Mouse (Mus musculus) limb, embryonic 11.5 days (tissue): ENCODE data around the gene Ifrd1. TPM values are rescaled to one million over a fixed set of nuclear protein-coding genes. Genes with fewer than 3 reads are reported as not detected.
"Not testable (repeated sequence)": the region's sequence is repeated elsewhere in the genome, so short reads cannot be mapped to it uniquely, and the experiment has no call there.

Experiments
- ATAC-seq: fragments of 200-750 bp; cut with Nextera tagmentation; 2 replicates; pipeline ENCODE4 v1.8.0; 2017; ENCODE audit warnings: low read depth; ENCODE audit not compliant: insufficient number of reproducible peaks, low FRiP score, low TSS enrichment
- DNase-seq: peaks from one replicate; pipeline ENCODE4 v3.0.0-alpha.2; 2015; ENCODE audit warnings: low spot score
- H3K27ac ChIP-seq: fragments of 300-500 bp; sonication (generic); replicated peaks from 2 replicates; pipeline ENCODE4 v1.5.1; 2014; ENCODE audit warnings: low read depth, mild to moderate bottlenecking, low read length
- H3K27me3 ChIP-seq: fragments of 300-500 bp; sonication (generic); 2 replicates; pipeline ENCODE4 v1.6.1; 2014; ENCODE audit warnings: mild to moderate bottlenecking, low read length, mixed read lengths; ENCODE audit not compliant: control insufficient read depth, insufficient read depth
- H3K36me3 ChIP-seq: fragments of 300-500 bp; sonication (generic); 2 replicates; pipeline ENCODE4 v1.6.1; 2014; ENCODE audit warnings: mild to moderate bottlenecking, low read length, moderate library complexity, mixed read lengths; ENCODE audit not compliant: control insufficient read depth, insufficient read depth
- H3K4me1 ChIP-seq: fragments of 300-500 bp; sonication (generic); 2 replicates; pipeline ENCODE4 v1.6.1; 2014; ENCODE audit warnings: low read length, mixed read lengths; ENCODE audit not compliant: control insufficient read depth, insufficient read depth
- H3K4me2 ChIP-seq: fragments of 300-500 bp; sonication (generic); 2 replicates; pipeline ENCODE4 v1.6.1; 2014; ENCODE audit warnings: low read depth, mild to moderate bottlenecking, moderate library complexity; ENCODE audit not compliant: severe bottlenecking
- H3K4me3 ChIP-seq: fragments of 300-500 bp; sonication (generic); 2 replicates; pipeline ENCODE4 v1.5.1; 2014; ENCODE audit warnings: low read depth, low read length
- H3K9ac ChIP-seq: fragments of 300-500 bp; sonication (generic); 2 replicates; pipeline ENCODE4 v1.6.1; 2014; ENCODE audit warnings: mild to moderate bottlenecking, low read length
- H3K9me3 ChIP-seq: fragments of 300-500 bp; sonication (generic); 2 replicates; pipeline ENCODE4 v1.6.1; 2016; ENCODE audit warnings: low read length; ENCODE audit not compliant: control insufficient read depth
- WGBS: fragments of 180-500 bp; shearing (Covaris S2); extraction: QIAGEN DNeasy Blood & Tissue Kit; methylation state at CpG from one replicate; pipeline ENCODE4 v1.1.7; 2014; 5-methylcytosine and 5-hydroxymethylcytosine counted together
- polyA plus RNA-seq: library from polyadenylated mRNA; unstranded; fragments of >200 nt; fragmentation: Nextera tagmentation; extraction: Ambion mirVana; gene quantifications from 2 replicates; pipeline ENCODE4 v1.2.1, GENCODE M21; 2014

Ifrd1 gene
- polyA plus RNA-seq, 1 experiment from 2014 or later = 135 TPM

- Histone ChIP-seq H3K4me1 (0 out of 2 replicates have a peak, but pooled peaks cover 3% of the 10 kb centered on the region), H3K27ac (no peak overlapping the region), H3K4me2 (no peak overlapping the region), H3K27me3 (no peaks in the 10 kb centered on the region), H3K9me3 (no peaks in the 10 kb centered on the region), H3K4me3 (no peak overlapping the region), H3K9ac (no peak overlapping the region), H3K36me3 (no peaks in the 10 kb centered on the region)
- 89% methylated on average over 4 of the region's 4 CpGs for WGBS
- ATAC-seq (no peak), DNase-seq (no peak)
Observed at GRCm38 (mm10) chr12:40263712-40264111, 15.4 kb upstream of the Ifrd1 start.

- no peak overlapping the region for H3K4me2 ChIP-seq
- no peaks in the 10 kb centered on the region for H3K9me3 ChIP-seq
- H3K27ac ChIP-seq = no peak overlapping the region
- H3K36me3 ChIP-seq = no peaks in the 10 kb centered on the region
- H3K27me3 ChIP-seq = no peaks in the 10 kb centered on the region
- ATAC-seq = no peak
- H3K4me1 ChIP-seq = 0 out of 2 replicates have a peak, but pooled peaks cover 3% of the 10 kb centered on the region
- 92% methylated on average over 6 of the region's 6 CpGs for WGBS
- DNase-seq = no peak
- no peak overlapping the region for H3K4me3 ChIP-seq
- H3K9ac ChIP-seq = no peak overlapping the region
Observed at GRCm38 (mm10) chr12:40263006-40263405, 14.7 kb upstream of the Ifrd1 start.

- no peak overlapping the region for H3K4me2 ChIP-seq
- ATAC-seq (no peak), DNase-seq (no peak)
- H3K36me3 ChIP-seq = no peaks in the 10 kb centered on the region
- H3K27ac ChIP-seq = no peak overlapping the region
- H3K9me3 ChIP-seq = no peaks in the 10 kb centered on the region
- H3K9ac ChIP-seq = no peak overlapping the region
- H3K4me1 ChIP-seq = 0 out of 2 replicates have a peak, but pooled peaks cover 3% of the 10 kb centered on the region
- no peaks in the 10 kb centered on the region for H3K27me3 ChIP-seq
- no peak overlapping the region for H3K4me3 ChIP-seq
- WGBS = 89% methylated on average over 6 of the region's 6 CpGs
Observed at GRCm38 (mm10) chr12:40258462-40259000, 10.2 kb upstream of the Ifrd1 start.

DNA sequence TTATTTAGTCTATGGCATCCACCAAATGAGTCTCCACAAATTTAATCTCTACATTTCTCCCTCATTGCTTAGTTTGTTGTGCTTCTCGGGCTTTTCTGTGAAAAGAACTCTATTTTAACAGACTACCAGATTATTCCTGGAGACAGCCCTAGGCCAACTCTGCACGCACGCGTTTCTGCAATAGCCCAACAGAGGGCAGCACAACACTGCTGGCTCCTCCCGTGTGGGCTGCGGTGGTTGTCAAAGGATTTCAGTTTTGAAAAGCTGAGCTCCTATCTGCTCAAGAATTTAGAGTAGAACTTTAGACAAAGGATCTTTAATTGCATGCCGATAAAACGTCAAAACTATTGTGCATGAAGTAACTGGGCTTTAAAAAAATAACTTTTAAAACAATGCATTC lies 8.9 kb upstream of the Ifrd1 start:
- H3K27me3 ChIP-seq = no peaks in the 10 kb centered on the region
- DNase-seq = peak; percentile 90
- no peak overlapping the region for H3K9ac ChIP-seq
- H3K4me3 ChIP-seq = no peak overlapping the region
- WGBS = 4% methylated on average over 8 of the region's 8 CpGs
- H3K4me1 ChIP-seq = 0 out of 2 replicates have a peak, but pooled peaks cover 3% of the 10 kb centered on the region
- H3K4me2 ChIP-seq = no peak overlapping the region
- H3K9me3 ChIP-seq = no peaks in the 10 kb centered on the region
- no peaks in the 10 kb centered on the region for H3K36me3 ChIP-seq
- H3K27ac ChIP-seq = no peak overlapping the region
- ATAC-seq = no peak

GRCm38 (mm10) chr12:40256543-40256942 lies 8.2 kb upstream of the Ifrd1 start:
- H3K9ac ChIP-seq = no peak overlapping the region
- 0 out of 2 replicates have a peak, but pooled peaks cover 3% of the 10 kb centered on the region for H3K4me1 ChIP-seq
- DNase-seq (no peak), ATAC-seq (no peak)
- no peaks in the 10 kb centered on the region for H3K27me3 ChIP-seq
- H3K27ac ChIP-seq = no peak overlapping the region
- no peak overlapping the region for H3K4me3 ChIP-seq
- no peaks in the 10 kb centered on the region for H3K9me3 ChIP-seq
- WGBS = 92% methylated on average over 2 of the region's 2 CpGs
- no peaks in the 10 kb centered on the region for H3K36me3 ChIP-seq
- no peak overlapping the region for H3K4me2 ChIP-seq

DNA sequence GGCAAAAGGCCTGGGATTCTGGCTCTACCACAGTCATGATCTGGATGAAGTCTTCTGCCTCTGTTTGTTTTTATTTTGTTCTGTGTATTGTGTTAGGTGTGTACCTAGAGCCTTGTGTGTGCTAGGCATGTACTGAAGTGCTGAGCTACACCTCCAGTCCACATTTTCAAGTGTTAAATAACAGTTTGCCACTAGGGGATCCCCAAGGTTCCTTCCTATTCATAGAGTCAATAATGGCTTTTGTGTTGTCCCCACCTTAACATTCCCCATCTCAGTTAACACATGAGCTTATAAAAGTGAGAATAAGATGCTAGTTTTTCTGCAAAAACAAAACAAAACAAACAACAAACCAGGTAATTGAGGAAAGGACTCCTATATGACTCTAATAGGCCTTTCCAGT lies 7.7 kb upstream of the Ifrd1 start:
- 0 out of 2 replicates have a peak, but pooled peaks cover 3% of the 10 kb centered on the region for H3K4me1 ChIP-seq
- no peak overlapping the region for H3K9ac ChIP-seq
- no peak for ATAC-seq
- H3K27ac ChIP-seq = no peak overlapping the region
- H3K4me2 ChIP-seq = no peak overlapping the region
- no peak overlapping the region for H3K4me3 ChIP-seq
- no peaks in the 10 kb centered on the region for H3K36me3 ChIP-seq
- no peaks in the 10 kb centered on the region for H3K27me3 ChIP-seq
- H3K9me3 ChIP-seq = no peaks in the 10 kb centered on the region
- DNase-seq = no peak

DNA sequence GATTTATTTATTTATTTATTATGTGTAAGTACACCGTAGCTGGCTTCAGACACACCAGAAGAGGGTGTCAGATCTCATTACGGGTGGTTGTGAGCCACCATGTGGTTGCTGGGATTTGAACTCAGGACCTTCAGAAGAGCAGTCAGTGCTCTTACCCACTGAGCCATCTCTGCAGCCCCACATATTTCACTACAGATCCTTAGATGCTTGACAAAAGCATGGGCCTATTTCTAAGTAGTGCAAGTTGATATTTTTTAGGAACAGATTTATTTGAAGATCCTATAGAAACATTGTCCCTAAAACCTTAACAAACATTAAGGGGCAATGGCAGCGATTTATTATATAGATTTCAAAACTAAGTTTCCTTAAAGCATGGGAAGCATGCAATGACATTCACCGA lies 7.0 kb upstream of the Ifrd1 start:
- ATAC-seq, H3K9ac ChIP-seq, H3K27me3 ChIP-seq, H3K4me3 ChIP-seq, H3K36me3 ChIP-seq, H3K9me3 ChIP-seq, H3K4me2 ChIP-seq, H3K27ac ChIP-seq, DNase-seq, H3K4me1 ChIP-seq: not testable (repeated sequence)
- 91% methylated on average over 4 of the region's 4 CpGs for WGBS

- no peak for ATAC-seq
- no peaks in the 10 kb centered on the region for H3K27me3 ChIP-seq
- no peak overlapping the region for H3K9ac ChIP-seq
- WGBS = 88% methylated on average over 11 of the region's 11 CpGs
- H3K9me3 ChIP-seq = no peaks in the 10 kb centered on the region
- H3K4me2 ChIP-seq = no peak overlapping the region
- H3K4me3 ChIP-seq = no peak overlapping the region
- H3K36me3 ChIP-seq = no peaks in the 10 kb centered on the region
- no peak for DNase-seq
- no peaks in the 10 kb centered on the region for H3K4me1 ChIP-seq
- H3K27ac ChIP-seq = no peak overlapping the region
Observed at GRCm38 (mm10) chr12:40254729-40255128, 6.4 kb upstream of the Ifrd1 start.

- ATAC-seq = no peak
- H3K4me3 ChIP-seq = no peak overlapping the region
- H3K27ac ChIP-seq = no peak overlapping the region
Observed at GRCm38 (mm10) chr12:40253241-40253640, 4.9 kb upstream of the Ifrd1 start.

More at GRCm38 (mm10) chr12:40253241-40253640, 4.9 kb upstream of the Ifrd1 start:
- Histone ChIP-seq H3K9ac (no peak overlapping the region), H3K9me3 (no peaks in the 10 kb centered on the region), H3K27me3 (no peaks in the 10 kb centered on the region), H3K4me1 (peaks cover 5% of the 10 kb centered on the region), H3K4me2 (no peak overlapping the region), H3K36me3 (no peaks in the 10 kb centered on the region)
- WGBS = 77% methylated on average over 5 of the region's 5 CpGs
- DNase-seq = no peak
